Mouse (Mus musculus) liver, embryonic 14.5 days (tissue): ENCODE measurements around the gene Trp53rka.

Experiments
- CTCF ChIP-seq: IDR thresholded peaks from 2 replicates; pipeline ENCODE4 v1.5.1; 2016; ENCODE audit warnings: antibody characterized with exemption, low read depth, control low read depth
- EP300 ChIP-seq: IDR thresholded peaks from 2 replicates; pipeline ENCODE4 v1.6.1; 2016; ENCODE audit warnings: antibody characterized with exemption, low read depth

DNA sequence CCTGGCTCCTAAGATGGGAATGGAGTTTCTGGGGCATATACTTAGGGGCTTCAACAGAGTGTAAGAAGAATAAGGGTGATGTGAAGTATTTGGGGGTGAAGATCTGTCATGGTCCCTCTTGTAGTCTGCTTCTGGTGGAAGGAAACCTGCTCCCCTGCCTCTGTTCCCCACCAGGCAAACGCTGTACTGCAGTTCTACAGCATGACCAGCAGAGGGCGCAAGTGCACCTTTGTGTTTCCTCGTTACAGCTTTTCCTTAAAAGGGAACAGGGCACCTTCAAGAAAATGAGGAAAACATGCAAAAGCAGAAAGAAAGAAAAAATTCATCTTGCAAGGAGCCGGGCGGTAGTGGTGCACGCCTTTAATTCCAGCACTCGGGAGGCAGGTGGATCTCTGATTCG is 36.0 kb upstream of the Trp53rka start:
- TF ChIP-seq CTCF (peak; percentile 96), EP300 (no peak)
